Mouse (Mus musculus) hindbrain, embryonic 13.5 days (tissue): ENCODE measurements around the gene Gm9. TPM values are rescaled to one million over a fixed set of nuclear protein-coding genes. Genes with fewer than 3 reads are reported as not detected.

Experiments
- ATAC-seq: fragments of 200-750 bp; cut with Nextera tagmentation; 2 replicates; pipeline ENCODE4 v1.8.0; 2017; ENCODE audit warnings: moderate TSS enrichment; ENCODE audit not compliant: low FRiP score
- H3K27ac ChIP-seq: fragments of 300-500 bp; sonication (generic); 2 replicates; pipeline ENCODE4 v1.5.1; 2015; ENCODE audit warnings: inconsistent platforms, mild to moderate bottlenecking, moderate library complexity
- H3K27me3 ChIP-seq: fragments of 300-500 bp; sonication (generic); 2 replicates; pipeline ENCODE4 v1.6.1; 2015; ENCODE audit warnings: mild to moderate bottlenecking, inconsistent platforms
- H3K36me3 ChIP-seq: fragments of 300-500 bp; sonication (generic); 2 replicates; pipeline ENCODE4 v1.6.1; 2015; ENCODE audit warnings: mild to moderate bottlenecking, inconsistent platforms
- H3K4me1 ChIP-seq: fragments of 300-500 bp; sonication (generic); replicated peaks from 2 replicates; pipeline ENCODE4 v1.6.1; 2015; ENCODE audit warnings: inconsistent platforms
- H3K4me2 ChIP-seq: fragments of 300-500 bp; sonication (generic); 2 replicates; pipeline ENCODE4 v1.6.1; 2015; ENCODE audit warnings: inconsistent platforms, mild to moderate bottlenecking, moderate library complexity
- H3K4me3 ChIP-seq: fragments of 300-500 bp; sonication (generic); 2 replicates; pipeline ENCODE4 v1.5.1; 2015; ENCODE audit warnings: mild to moderate bottlenecking, inconsistent platforms
- H3K9ac ChIP-seq: fragments of 300-500 bp; sonication (generic); 2 replicates; pipeline ENCODE4 v1.6.1; 2015; ENCODE audit warnings: mild to moderate bottlenecking, inconsistent platforms
- H3K9me3 ChIP-seq: fragments of 300-500 bp; sonication (generic); 2 replicates; pipeline ENCODE4 v1.6.1; 2016; ENCODE audit warnings: inconsistent platforms
- WGBS: fragments of 180-500 bp; shearing (Covaris S2); methylation state at CpG from one replicate; pipeline ENCODE4 v1.1.7; 2015; 5-methylcytosine and 5-hydroxymethylcytosine counted together
- polyA plus RNA-seq: library from polyadenylated mRNA; unstranded; fragments of >200 nt; fragmentation: Nextera tagmentation; extraction: Ambion mirVana; gene quantifications from 2 replicates; pipeline ENCODE4 v1.2.1, GENCODE M21; 2015

Gm9 gene
- polyA plus RNA-seq, 1 experiment from 2014 or later: not detected

DNA sequence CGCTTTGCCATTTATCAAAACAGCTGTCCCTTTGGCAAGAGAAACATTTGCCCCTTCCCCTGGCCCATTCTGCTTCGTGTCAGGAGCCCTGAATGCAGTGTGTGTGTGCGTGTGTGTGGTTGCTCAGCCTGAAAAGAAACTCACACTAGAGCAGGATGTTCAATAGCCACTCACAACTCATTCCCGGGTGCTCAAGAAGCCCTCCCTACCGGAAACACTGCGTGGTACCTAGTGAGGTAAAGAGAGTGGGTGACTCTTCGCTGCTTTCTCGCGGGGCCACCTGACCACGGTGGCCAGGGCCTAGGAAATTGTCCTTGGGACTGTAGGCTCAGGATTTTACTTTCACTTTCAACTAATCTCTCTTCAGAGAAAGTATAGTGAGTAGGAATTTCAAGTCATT, 49.7 kb downstream of the Gm9 start:
- WGBS: 75% methylated on average over 10 of the region's 10 CpGs
- Histone ChIP-seq H3K4me1 (no peaks in the 10 kb centered on the region), H3K27me3 (no peaks in the 10 kb centered on the region), H3K9me3 (no peaks in the 10 kb centered on the region), H3K27ac (no peak overlapping the region), H3K36me3 (0 out of 2 replicates have a peak, but pooled peaks cover 3% of the 10 kb centered on the region), H3K4me2 (no peak overlapping the region), H3K4me3 (no peak overlapping the region), H3K9ac (no peak overlapping the region)
- no peak for ATAC-seq

Other genes starting within 250 kb of the Gm9 start
- gene Sept6, start 219.2 kb downstream of the Gm9 start, polyA plus RNA-seq: 76.5 TPM in 2 replicates
- gene Sowahd, start 162.2 kb downstream of the Gm9 start, polyA plus RNA-seq: 0.10 TPM in 1 of 2 replicates, not detected in the other
- gene Rpl39, start 125.6 kb downstream of the Gm9 start, polyA plus RNA-seq: 349 and 381 TPM in 2 replicates
- gene Upf3b, start 100.7 kb downstream of the Gm9 start, polyA plus RNA-seq: 33.6 and 36.2 TPM in 2 replicates
- gene Nkap, start 84.2 kb downstream of the Gm9 start, polyA plus RNA-seq: 24.2 and 25.0 TPM in 2 replicates
- gene Akap14, start 42.2 kb downstream of the Gm9 start, polyA plus RNA-seq: 0.28 and 0.30 TPM in 2 replicates
- 683 and 716 TPM in 2 replicates for gene Ndufa1, start 19.9 kb downstream of the Gm9 start, polyA plus RNA-seq
- 18.6 and 20.0 TPM in 2 replicates for gene Rnf113a1, start 19.8 kb downstream of the Gm9 start, polyA plus RNA-seq
- gene Rhox1, start 11.2 kb upstream of the Gm9 start, polyA plus RNA-seq: not detected in 2 replicates
- gene Rhox2a, start 33.9 kb upstream of the Gm9 start, polyA plus RNA-seq: 0.32 TPM in 1 of 2 replicates, not detected in the other
- not detected in 2 replicates for gene Rhox3a, start 38.9 kb upstream of the Gm9 start, polyA plus RNA-seq
- not detected in 2 replicates for gene Rhox4a, start 54.3 kb upstream of the Gm9 start, polyA plus RNA-seq
- not detected in 2 replicates for gene Rhox3a2, start 169.0 kb upstream of the Gm9 start, polyA plus RNA-seq
- gene Rhox4a2, start 179.8 kb upstream of the Gm9 start, polyA plus RNA-seq: not detected in 2 replicates
- not detected in 2 replicates for gene Rhox2b, start 201.0 kb upstream of the Gm9 start, polyA plus RNA-seq
- not detected in 2 replicates for gene Rhox4b, start 221.5 kb upstream of the Gm9 start, polyA plus RNA-seq
- gene Rhox2c, start 242.6 kb upstream of the Gm9 start, polyA plus RNA-seq: 0.94 TPM in 1 of 2 replicates, not detected in the other
- gene Rhox3c, start 247.5 kb upstream of the Gm9 start, polyA plus RNA-seq: not detected in 2 replicates